Mouse (Mus musculus): Measurements from ENCODE around the gene Hils1.

GRCm38 (mm10) chr11:95004136-95004936 is 36.9 kb downstream of the Hils1 start:
- TF ChIP-seq POLR2A (IDR thresholded peaks at IDR 0.05; ENCODE audit: insufficient read depth, low read depth, low read length) (no peak), CTCF (IDR thresholded peaks at IDR 0.05; ENCODE audit: insufficient read depth, low read depth, low read length) (no peak)

Measured in olfactory bulb, adult 2 months (tissue).